Mouse (Mus musculus) lung, postnatal 25 days (tissue): ENCODE measurements around the gene Cyp4a10.
"Not testable (repeated sequence)": the region's sequence is repeated elsewhere in the genome, so short reads cannot be mapped to it uniquely, and the experiment has no call there.

Source experiments
- DNase-seq: peaks from one replicate; pipeline ENCODE4 v3.0.0; 2022; ENCODE audit warnings: low spot score

The Cyp4a10 gene

DNA sequence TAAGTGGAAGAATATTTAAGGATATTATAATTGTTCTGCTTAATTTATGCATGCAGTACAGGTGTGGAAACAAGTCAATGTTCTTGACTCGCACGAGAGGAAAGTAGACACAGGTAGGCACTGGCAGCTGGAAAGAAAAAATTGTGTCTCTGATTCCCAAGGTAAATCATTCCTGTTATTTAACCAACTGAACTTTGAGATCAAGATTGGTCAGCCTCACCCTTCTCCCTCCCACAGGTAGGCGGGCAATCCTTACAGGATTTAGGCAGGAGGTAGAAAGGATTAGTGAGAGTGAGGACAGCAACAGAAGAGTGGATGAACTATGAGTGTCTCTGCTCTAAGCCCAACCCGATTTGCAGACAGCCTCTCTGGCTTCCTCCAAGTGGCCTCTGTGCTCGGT lies at the start of gene Cyp4a10:
Gene Cyp4a10, plus strand, starts transcription at position 265 of the 400 bp plus-strand sequence.
- DNase-seq, result not testable (repeated sequence)

DNA sequence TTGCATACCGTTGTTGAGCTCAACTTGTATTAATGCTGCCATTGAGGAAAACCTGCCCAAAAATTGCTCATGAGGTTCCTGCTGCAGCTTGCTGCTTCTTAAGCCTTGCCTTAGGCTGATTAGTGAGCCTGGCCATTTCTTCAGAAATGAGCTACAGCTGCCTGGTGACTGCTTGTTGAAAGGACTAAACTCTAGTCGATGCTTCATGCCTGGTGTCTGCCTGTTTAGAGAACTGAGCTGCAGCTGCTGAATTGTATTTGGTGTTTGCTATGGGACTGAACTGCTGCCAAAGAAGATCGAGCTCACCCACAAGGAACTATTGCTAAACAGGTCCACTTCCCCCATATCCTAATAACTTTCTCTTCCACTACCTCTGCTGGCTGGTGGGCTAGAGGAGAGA lies 44.5 kb upstream of the Cyp4a10 start:
- DNase-seq, result not testable (repeated sequence)

DNA sequence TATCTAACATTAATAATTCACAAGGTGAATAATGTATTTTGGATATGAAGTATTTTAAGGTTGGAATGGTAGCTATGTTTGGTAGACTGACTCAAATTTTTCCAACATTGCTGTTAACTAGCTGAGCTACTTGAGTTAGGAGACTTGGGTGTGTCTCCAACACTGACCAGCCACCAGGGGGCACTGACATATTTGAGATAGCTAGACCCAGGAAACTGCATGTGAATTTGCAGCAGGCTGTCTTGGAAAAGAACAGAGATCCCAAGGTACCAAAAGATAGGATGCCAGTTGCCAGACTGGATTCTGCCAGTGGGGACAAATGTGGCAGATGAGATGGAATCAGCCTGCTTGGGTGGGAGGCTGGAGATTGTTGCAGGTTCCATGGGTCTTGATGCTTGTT lies 42.0 kb upstream of the Cyp4a10 start:
- DNase-seq, result peak; percentile 36

DNA sequence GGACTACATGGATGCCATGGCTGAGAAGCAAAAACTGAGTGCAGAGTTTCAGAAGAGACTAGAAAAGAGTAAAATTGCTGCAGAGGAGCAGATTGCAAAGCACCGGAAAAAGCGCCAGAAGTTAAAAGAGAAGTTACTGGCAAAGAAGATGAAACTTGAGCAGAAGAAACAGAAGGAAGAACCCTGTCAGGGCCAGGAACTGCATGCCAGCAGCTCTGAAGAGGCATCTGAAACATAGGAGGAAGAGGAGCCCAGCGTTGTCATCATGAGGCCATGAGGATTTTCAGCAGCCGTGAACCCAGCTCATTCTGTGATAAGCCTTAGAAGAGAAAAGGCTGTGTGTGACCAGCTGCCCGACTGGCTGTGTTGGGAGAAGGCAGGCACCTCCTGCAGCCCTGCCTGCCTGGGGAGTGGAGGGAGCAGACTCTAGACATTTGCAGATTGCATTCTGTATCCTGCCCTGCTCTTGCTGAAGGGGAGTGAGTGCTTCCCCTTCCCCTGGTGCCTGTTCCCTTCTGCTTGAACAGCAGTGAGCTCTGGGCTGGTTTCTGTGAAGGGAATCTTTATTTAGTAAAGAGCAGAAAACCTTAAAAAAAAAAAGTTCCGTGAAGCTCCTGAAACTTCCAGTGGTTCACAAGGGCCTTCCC lies 36.9 kb upstream of the Cyp4a10 start:
- no peak for DNase-seq

DNA sequence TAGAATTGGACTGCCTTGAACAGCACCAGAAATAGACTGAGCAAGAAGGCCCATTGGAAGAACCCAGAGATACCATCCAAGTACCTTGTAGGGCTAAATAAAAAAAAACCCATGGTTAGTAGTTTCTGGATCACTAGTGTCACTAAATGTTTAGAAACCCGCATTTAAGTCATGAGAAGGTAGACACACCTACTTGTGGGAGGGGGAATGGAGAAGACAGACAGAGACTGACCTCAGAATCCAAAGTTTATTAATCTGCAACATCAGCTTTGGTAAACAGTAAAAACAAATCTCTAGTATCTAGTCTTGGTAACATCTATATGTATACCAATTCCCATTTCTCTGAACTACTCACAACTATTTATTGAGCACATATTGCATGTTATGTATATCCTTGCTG lies 22.1 kb upstream of the Cyp4a10 start, which contains the start of gene Cyp4a14:
Gene Cyp4a14, minus strand, starts transcription at position 142 of the 400 bp plus-strand sequence.
- no peak for DNase-seq

DNA sequence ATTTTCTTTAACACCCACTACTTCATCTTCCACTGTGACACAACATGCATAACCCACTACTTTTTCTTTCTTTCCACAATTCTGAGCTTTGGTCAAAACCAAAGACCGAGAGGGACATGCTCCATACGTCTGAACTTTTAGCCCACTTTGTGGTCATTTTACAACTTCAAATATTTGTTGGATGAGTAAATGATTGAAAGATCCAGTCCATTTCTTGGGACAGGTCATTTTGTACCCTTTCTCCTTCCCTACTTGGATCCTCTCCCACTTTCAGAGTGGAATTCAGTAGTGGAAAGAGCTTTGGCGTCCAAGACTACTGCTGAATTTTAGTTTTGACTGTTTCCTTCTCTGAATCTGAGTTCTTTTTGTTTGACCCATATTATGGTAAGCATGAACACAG lies 20.6 kb upstream of the Cyp4a10 start:
- DNase-seq, result no peak

DNA sequence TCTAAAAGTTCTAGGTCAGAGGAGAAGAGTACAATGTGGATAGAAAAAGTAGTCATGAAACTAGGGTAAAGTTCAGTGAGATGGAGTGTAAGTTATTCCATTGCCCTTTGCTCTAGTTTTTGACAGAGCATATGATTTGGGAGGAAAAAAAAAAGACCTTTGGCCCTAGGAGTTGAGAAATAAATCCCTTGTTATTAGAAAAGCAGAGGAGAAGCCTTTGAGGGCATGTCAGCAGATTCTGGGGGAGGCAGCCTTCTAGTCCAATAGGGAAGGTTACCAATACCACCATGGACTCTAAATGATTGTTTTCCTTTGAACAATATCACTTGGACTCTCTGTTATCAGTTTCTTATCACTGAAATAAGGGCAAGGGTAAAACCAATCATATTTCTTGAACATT lies 4.1 kb upstream of the Cyp4a10 start:
- DNase-seq, result not testable (repeated sequence)

DNA sequence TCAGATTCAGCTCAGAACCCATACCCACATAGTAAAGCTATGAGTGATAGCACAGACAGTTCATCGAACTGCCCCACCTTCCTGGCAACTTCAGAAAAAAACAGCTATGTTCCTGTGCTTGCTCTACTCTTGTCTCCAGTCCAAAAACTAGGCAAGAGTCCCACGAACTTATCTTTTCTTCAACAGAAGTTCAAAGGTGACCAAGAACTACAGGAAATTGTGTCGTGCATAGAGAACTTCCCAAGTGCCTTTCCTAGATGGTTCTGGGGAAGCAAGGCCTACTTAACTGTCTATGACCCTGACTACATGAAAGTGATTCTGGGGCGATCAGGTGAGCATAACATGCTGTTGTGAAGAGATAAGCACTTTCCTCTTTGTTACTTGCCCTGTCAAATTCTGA lies 1.4 kb downstream of the Cyp4a10 start:
- DNase-seq, result no peak

DNA sequence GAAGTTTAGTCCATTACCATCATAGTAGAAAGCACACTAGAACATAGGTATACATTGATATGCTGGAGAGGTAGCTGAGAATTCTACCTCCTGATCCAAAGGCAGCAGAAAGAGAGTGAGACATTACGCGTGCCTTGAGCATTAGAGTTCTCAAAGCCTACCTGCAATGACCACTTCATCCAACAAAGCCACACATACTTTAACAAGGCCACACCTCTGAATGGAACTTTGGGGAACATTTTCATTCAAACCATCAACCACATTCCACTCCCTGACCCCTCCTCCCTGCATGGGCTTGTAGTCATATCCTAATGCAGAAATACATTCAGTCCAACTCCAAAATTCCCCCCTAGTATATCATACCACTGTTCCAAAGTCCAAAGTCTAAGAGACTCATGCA lies 3.7 kb downstream of the Cyp4a10 start:
- no peak for DNase-seq

DNA sequence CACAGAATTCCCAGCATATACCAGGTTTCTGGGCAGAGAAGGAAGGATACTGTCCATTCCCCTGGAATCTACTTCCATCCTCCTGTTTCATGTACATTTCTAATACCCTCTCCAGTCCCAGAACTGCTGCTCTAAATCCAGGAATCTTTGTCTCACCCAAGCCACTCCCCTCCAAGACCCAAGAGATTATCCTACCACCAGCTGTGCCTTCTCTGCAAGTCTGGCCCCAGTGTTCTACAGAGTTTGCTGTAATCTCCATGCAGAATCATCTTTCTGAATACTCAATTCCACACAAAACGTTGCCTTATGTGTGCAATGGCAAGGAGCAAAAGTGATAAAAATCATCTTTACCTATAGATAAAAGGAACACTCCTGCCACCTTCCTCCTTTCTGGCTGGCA lies 27.0 kb downstream of the Cyp4a10 start:
- DNase-seq, result no peak

DNA sequence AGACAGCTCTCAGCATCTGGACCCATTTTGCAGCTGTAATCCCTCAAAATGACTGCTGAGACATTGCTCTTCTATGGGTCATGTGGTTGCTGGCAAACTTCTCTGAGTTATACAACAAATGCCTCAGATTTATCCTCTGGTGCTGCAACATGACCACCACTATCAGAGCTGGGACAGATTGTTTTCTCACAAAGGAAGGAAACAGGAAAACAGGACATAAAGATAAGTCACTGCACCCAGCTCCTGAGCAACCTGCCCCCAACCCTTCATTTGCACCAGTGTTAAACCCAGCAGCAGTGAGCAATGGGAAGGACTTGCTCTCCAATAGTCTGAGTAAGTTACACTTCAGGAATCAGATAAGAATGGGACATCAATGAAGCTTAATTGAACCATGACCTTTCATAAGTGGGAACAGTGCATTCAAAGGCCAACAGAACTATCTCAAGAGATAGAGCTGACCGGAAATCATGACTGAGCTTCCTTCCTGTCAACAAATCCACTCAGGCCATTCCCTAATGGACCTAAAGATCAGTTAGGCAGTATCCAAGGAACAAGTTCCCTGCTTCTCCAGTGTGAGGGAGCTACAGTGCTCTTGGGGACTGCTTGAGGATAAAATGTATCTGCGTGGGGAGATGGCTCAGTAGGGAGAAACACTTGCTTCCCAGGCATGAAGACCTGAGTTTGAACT lies 28.2 kb downstream of the Cyp4a10 start:
- peak; percentile 48 for DNase-seq

DNA sequence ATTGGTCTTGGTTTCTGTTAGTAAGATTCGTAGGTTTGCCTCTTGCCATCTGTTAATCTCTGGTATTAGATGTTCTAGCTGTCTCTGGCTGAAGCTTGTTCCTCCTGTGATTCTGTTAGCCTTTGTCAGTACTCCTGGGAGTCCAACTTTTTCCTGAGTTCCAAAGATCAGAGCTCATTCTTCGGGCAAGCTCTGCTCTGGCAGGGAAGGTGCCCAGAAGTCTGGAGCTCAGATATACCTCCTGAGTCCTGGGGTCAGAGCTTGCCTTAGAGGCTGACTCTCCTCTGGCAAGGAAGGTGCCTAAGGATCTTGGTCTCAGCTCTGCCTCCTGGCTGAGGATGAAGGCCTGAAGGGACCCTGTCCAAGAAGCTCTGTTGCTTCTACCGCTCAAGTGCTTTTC lies 34.7 kb downstream of the Cyp4a10 start:
- DNase-seq, result no peak

DNA sequence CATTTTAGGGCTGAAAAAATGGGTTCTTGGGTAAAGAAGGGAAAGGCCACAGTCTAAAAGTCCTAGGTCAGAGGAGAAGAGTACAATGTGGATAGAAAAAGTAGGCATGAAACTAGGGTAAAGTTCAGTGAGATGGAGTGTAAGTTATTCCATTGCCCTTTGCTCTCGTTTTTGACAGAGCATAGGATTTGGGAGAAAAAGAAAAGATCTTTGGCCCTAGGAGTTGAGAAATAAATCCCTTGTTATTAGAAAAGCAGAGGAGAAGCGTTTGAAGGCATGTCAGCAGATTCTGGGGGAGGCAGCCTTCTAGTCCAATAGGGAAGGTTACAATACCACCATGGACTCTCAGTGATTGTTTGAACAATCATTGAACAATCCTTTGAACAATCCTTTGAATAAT lies 37.4 kb downstream of the Cyp4a10 start:
- no peak for DNase-seq

DNA sequence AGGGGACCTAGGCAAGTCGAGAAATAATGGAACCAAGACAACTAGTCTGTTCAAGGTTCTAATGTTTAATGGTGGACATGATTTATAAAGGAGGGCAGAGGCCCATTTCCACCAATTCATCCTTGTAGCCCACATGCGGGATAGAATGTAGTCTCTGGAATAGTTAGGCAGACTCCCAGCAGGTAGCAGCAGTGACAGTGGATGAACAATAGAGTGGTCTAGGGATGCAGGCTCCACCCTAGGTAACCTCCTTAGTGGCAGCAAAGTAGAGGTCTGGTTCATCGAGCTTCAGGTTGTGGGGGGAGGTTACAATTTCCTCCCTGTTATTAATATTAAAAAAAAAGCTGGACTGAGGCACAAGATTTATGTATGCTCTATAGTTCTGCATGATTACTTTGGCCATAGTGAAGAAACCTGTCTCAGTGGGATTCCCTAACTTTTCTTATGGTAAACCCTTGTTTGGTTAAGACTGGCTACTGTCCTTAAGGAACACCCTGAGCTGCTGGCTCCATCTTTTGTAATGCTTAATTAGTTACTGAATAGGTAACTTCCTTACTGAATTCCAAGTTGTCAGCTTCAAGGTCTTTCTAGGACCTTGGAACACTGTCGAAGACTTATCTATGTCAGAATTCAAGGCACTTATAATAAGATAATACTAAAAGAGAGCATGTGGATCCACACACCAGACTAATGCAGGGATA lies 39.9 kb downstream of the Cyp4a10 start:
- no peak for DNase-seq

DNA sequence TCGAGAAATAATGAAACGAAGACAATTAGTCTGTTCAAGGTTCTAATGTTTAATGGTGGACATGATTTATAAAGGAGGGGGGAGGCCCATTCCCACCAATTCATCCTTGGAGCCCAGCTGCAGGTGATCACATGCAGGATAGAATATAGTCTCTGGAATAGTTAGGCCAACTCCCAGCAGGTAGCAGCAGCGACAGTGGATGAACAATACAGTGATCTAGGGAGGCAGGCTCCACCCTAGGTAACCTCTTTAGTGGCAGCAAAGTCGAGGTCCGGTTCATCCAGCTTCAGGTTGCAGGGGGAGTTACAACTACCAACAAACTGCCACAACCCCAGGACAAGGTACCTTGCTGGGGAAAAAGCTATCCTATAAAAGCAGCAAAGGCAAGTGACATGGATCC lies 43.2 kb downstream of the Cyp4a10 start:
- not testable (repeated sequence) for DNase-seq

DNA sequence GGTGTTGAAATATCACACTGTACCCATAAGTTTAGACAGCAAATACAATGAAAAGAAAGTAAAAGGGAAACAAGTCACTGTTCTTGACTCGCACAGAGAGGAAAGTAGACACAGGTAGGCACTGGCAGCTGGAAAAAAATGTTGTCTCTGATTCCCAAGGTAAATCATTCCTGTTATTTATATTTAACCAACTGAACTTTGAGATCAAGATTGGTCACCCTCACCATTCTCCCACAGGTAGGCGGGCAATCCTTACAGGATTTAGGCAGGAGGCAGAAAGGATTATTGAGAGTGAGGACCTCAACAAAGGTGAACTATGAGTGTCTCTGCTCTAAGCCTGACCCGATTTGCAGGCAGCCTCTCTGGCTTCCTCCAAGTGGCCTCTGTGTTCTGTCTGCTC lies 45.3 kb downstream of the Cyp4a10 start, which contains the start of gene Cyp4a31:
Gene Cyp4a31, plus strand, starts transcription at position 249 of the 400 bp plus-strand sequence.
- no peak for DNase-seq

DNA sequence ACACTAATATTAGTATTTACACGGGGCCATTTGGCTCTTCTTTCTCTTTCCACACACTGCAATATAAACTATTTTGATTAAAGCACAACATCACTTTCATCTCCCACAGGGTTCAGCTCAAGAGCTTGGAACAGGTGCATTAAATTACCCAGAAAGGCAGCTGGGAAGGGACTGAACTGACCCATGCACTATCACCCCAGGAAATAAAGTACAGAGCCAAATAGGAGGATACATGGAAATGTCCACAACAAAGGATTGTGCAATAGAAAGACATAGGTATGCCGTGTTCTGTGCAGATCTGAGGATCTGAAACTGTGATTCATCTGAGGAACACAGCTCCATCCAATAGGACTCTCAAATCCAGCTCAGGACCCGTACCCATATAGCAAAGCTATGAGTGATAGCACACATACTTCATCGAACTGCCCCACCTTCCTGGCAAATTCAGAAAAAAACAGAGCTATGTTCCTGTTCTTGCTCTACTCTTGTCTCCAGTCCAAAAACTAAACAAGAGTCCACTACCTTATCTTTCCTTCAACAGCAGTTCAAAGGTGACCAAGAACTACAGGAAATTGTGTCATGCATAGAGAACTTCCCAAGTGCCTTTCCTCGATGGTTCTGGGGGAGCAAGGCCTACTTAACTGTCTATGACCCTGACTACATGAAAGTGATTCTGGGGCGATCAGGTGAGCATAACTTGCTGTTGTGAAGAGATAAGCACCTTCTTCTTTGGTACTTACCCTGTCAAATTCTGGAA lies 46.6 kb downstream of the Cyp4a10 start:
- not testable (repeated sequence) for DNase-seq

DNA sequence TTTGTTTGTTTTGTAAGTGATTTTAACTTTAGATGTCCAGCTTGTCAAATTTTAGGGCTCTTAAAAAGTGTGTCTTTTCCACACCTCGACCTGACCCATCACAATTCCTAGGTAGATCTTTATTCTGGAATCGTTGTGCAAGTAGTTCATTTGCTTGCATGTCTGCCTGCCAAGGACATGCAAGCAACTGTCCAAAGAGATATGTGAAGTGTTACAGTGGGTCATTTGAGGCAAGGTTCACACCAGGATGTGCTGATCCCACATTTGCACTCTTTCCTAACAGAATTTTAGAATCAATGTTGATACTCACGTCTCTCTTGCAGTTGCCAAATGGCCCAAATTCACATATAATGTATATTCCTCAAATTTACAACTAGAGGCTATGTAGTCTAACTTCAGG lies 57.2 kb downstream of the Cyp4a10 start:
- DNase-seq, result no peak

DNA sequence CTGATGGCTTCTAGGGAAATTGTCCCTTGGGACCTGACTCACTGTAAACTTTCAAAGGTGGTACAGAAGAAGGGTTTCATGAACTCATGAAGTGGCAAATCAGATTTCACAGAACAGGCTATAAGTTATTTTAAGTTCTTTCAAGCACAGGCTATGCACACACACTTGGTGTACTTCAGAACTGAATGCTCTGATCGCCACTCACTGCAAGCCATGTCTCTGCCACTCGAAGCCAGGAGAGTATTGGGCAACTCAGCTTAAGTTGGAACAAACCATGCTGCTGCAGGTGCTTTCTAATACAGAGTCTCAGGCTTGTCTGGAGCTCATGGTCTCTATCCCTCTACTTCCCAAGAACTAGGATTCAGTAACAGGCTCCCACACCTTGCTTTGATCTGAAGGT lies 57.7 kb downstream of the Cyp4a10 start:
- peak; percentile 67 for DNase-seq

DNA sequence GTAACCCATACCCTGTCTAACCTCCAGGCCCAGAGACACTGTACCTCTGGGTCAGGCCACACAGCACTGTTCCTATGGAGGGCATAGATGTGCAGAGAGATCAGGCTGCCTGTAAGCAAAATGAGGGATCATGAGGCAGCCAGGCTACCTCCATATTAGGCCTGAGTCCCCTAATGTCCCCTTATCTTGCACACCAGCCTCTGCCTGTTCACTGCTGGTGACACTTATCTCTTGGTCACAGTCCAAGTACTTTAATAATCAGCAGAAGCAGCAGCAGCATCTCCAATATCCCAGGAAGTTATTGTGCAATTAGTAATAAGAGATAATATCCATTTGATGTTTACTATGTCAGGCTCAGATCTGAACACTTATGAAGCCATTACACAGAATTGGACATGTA lies 65.0 kb downstream of the Cyp4a10 start:
- DNase-seq, result peak; percentile 41
